Mouse (Mus musculus) urinary bladder, adult 18-20 months (tissue): Measurements from ENCODE around the gene 2310002L09Rik.
"Not testable (repeated sequence)": the region's sequence is repeated elsewhere in the genome, so short reads cannot be mapped to it uniquely, and the experiment has no call there.

Experiments
- DNase-seq, 2 experiments: peaks; one replicate each; pipeline ENCODE4 v3.0.0; 2022; ENCODE audit warnings: low spot score in 2 of 2, mixed read lengths in 2 of 2

Gene 2310002L09Rik

GRCm38 (mm10) chr4:73950375-73950896, at the start of gene 2310002L09Rik:
2310002L09Rik (minus strand) TSS chr4:73950846.
- DNase-seq, result no peak

- no peak for DNase-seq
Observed at GRCm38 (mm10) chr4:73980454-73980853, 29.8 kb upstream of the 2310002L09Rik start.

- not testable (repeated sequence) for DNase-seq
Observed at GRCm38 (mm10) chr4:73920660-73921059, 30.0 kb downstream of the 2310002L09Rik start, which contains the start of gene Gm11756. Gm11756 (minus strand) TSS chr4:73920760.

GRCm38 (mm10) chr4:73905853-73906252, 44.8 kb downstream of the 2310002L09Rik start, which contains the start of gene Gm13871:
Gm13871 (minus strand) TSS chr4:73905953.
- DNase-seq, result not testable (repeated sequence)

- not testable (repeated sequence) for DNase-seq
Observed at GRCm38 (mm10) chr4:73891012-73891411, 59.6 kb downstream of the 2310002L09Rik start, which contains the start of gene Gm11757. Gm11757 (minus strand) TSS chr4:73891112.
